Mouse (Mus musculus): ENCODE results near the gene Zfp652. TPM values are rescaled to one million over a fixed set of nuclear protein-coding genes. Genes with fewer than 3 reads are reported as not detected.

Zfp652 gene
- total and polyA plus RNA-seq, 2 experiments from 2014 or later = 12.6 to 25.3 TPM

- Histone ChIP-seq H3K36me3 (ENCODE audit: insufficient read depth, low read length) (no peaks in the 10 kb centered on the region), H3K4me2 (ENCODE audit: low read depth, low read length, poor library complexity, severe bottlenecking) (no peak overlapping the region), H3K9ac (replicated peaks; ENCODE audit: low read length, poor library complexity, severe bottlenecking) (no peak overlapping the region), H3K27me3 (ENCODE audit: insufficient read depth, low read length) (0 out of 2 replicates have a peak, but pooled peaks cover 3% of the 10 kb centered on the region), H3K9me3 (ENCODE audit: low read length) (no peaks in the 10 kb centered on the region), H3K4me1 (ENCODE audit: insufficient read depth, low read length) (peaks cover 4% of the 10 kb centered on the region; the same call in 1 of the 2 replicates), H3K4me3 (ENCODE audit: low read depth, low read length) (no peak overlapping the region), H3K27ac (ENCODE audit: low read depth, low read length) (no peak overlapping the region)
- WGBS = 90% methylated on average over 8 of the region's 8 CpGs
- TF ChIP-seq CTCF (IDR thresholded peaks at IDR 0.05) = no peak
- DNase-seq (ENCODE audit: low spot score) (no peak), ATAC-seq (ENCODE audit: low FRiP score) (no peak)
These were observed 80.6 kb downstream of the Zfp652 start for GRCm38 (mm10) chr11:95792950-95793509.

GRCm38 (mm10) chr11:95794201-95794600 is 81.7 kb downstream of the Zfp652 start:
- Histone ChIP-seq H3K4me2 (ENCODE audit: low read depth, low read length, poor library complexity, severe bottlenecking) (no peak overlapping the region), H3K9me3 (ENCODE audit: low read length) (no peaks in the 10 kb centered on the region), H3K4me3 (ENCODE audit: low read depth, low read length) (no peak overlapping the region), H3K4me1 (ENCODE audit: insufficient read depth, low read length) (peaks cover 4% of the 10 kb centered on the region; the same call in 1 of the 2 replicates), H3K27me3 (ENCODE audit: insufficient read depth, low read length) (0 out of 2 replicates have a peak, but pooled peaks cover 3% of the 10 kb centered on the region), H3K36me3 (ENCODE audit: insufficient read depth, low read length) (no peaks in the 10 kb centered on the region), H3K27ac (ENCODE audit: low read depth, low read length) (no peak overlapping the region), H3K9ac (replicated peaks; ENCODE audit: low read length, poor library complexity, severe bottlenecking) (no peak overlapping the region)
- no peak for DNase-seq (ENCODE audit: low spot score)
- 73% methylated on average over 5 of the region's 5 CpGs for WGBS
- no peak for ATAC-seq (ENCODE audit: low FRiP score)
- no peak for TF ChIP-seq CTCF (IDR thresholded peaks at IDR 0.05)

GRCm38 (mm10) chr11:95795582-95795981 is 83.1 kb downstream of the Zfp652 start:
- DNase-seq (ENCODE audit: low spot score) (no peak), ATAC-seq (ENCODE audit: low FRiP score) (no peak)
- Histone ChIP-seq H3K27ac (ENCODE audit: low read depth, low read length) (no peak overlapping the region), H3K27me3 (ENCODE audit: insufficient read depth, low read length) (0 out of 2 replicates have a peak, but pooled peaks cover 3% of the 10 kb centered on the region), H3K4me2 (ENCODE audit: low read depth, low read length, poor library complexity, severe bottlenecking) (no peak overlapping the region), H3K9me3 (ENCODE audit: low read length) (no peaks in the 10 kb centered on the region), H3K36me3 (ENCODE audit: insufficient read depth, low read length) (no peaks in the 10 kb centered on the region), H3K9ac (replicated peaks; ENCODE audit: low read length, poor library complexity, severe bottlenecking) (no peak overlapping the region), H3K4me3 (ENCODE audit: low read depth, low read length) (no peak overlapping the region), H3K4me1 (ENCODE audit: insufficient read depth, low read length) (peaks cover 4% of the 10 kb centered on the region; the same call in 1 of the 2 replicates)
- 78% methylated on average over 5 of the region's 5 CpGs for WGBS
- no peak for TF ChIP-seq CTCF (IDR thresholded peaks at IDR 0.05)

GRCm38 (mm10) chr11:95805010-95805409 is 92.5 kb downstream of the Zfp652 start:
- no peak overlapping the region for H3K9ac ChIP-seq (replicated peaks; ENCODE audit: low read length, poor library complexity, severe bottlenecking)
- no peak overlapping the region for H3K27ac ChIP-seq (ENCODE audit: low read depth, low read length)
- no peak overlapping the region for H3K4me2 ChIP-seq (ENCODE audit: low read depth, low read length, poor library complexity, severe bottlenecking)
- no peaks in the 10 kb centered on the region for H3K9me3 ChIP-seq (ENCODE audit: low read length)
- DNase-seq (ENCODE audit: low spot score) (no peak), ATAC-seq (ENCODE audit: low FRiP score) (no peak)
- no peak overlapping the region for H3K4me3 ChIP-seq (ENCODE audit: low read depth, low read length)
- no peak for TF ChIP-seq CTCF (IDR thresholded peaks at IDR 0.05)
- no peaks in the 10 kb centered on the region for H3K36me3 ChIP-seq (ENCODE audit: insufficient read depth, low read length)
- no peaks in the 10 kb centered on the region for H3K27me3 ChIP-seq (ENCODE audit: insufficient read depth, low read length)
- 72% methylated on average over 5 of the region's 5 CpGs for WGBS
- H3K4me1 ChIP-seq (ENCODE audit: insufficient read depth, low read length) = no peaks in the 10 kb centered on the region

GRCm38 (mm10) chr11:95805527-95805926 is 93.1 kb downstream of the Zfp652 start:
- DNase-seq (ENCODE audit: low spot score) (no peak), ATAC-seq (ENCODE audit: low FRiP score) (no peak)
- no peak overlapping the region for H3K4me2 ChIP-seq (ENCODE audit: low read depth, low read length, poor library complexity, severe bottlenecking)
- no peaks in the 10 kb centered on the region for H3K36me3 ChIP-seq (ENCODE audit: insufficient read depth, low read length)
- H3K4me1 ChIP-seq (ENCODE audit: insufficient read depth, low read length) = no peaks in the 10 kb centered on the region
- 62% methylated on average over 3 of the region's 3 CpGs for WGBS
- no peaks in the 10 kb centered on the region for H3K9me3 ChIP-seq (ENCODE audit: low read length)
- TF ChIP-seq CTCF (IDR thresholded peaks at IDR 0.05) = no peak
- no peak overlapping the region for H3K4me3 ChIP-seq (ENCODE audit: low read depth, low read length)
- H3K27ac ChIP-seq (ENCODE audit: low read depth, low read length) = no peak overlapping the region
- no peaks in the 10 kb centered on the region for H3K27me3 ChIP-seq (ENCODE audit: insufficient read depth, low read length)
- no peak overlapping the region for H3K9ac ChIP-seq (replicated peaks; ENCODE audit: low read length, poor library complexity, severe bottlenecking)

DNA sequence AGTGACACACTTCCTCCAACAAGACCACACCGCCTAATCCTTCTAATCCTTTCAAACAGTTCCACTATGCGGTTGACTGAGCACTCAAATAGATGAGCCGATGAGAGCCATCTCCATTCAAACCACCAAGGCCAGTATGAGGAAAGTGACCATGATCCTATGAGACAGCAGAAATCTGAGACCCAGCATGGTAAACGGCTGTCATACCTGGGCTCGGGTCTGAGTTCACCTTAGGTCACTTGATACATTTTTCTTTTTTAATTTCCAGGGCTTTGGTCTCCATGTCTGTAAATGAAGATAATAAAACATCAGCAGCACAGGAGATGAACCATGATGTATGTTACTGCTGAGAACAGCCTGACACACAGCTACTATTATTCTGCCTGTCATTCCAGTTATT is 95.4 kb downstream of the Zfp652 start:
- H3K9ac ChIP-seq (replicated peaks; ENCODE audit: low read length, poor library complexity, severe bottlenecking) = no peak overlapping the region
- no peak overlapping the region for H3K4me3 ChIP-seq (ENCODE audit: low read depth, low read length)
- DNase-seq (ENCODE audit: low spot score) = no peak
- H3K4me1 ChIP-seq (ENCODE audit: insufficient read depth, low read length) = no peaks in the 10 kb centered on the region
- H3K9me3 ChIP-seq (ENCODE audit: low read length) = no peaks in the 10 kb centered on the region
- no peak for ATAC-seq (ENCODE audit: low FRiP score)
- H3K27ac ChIP-seq (ENCODE audit: low read depth, low read length) = no peak overlapping the region
- 86% methylated on average over 5 of the region's 5 CpGs for WGBS
- no peak for TF ChIP-seq CTCF (IDR thresholded peaks at IDR 0.05)
- H3K4me2 ChIP-seq (ENCODE audit: low read depth, low read length, poor library complexity, severe bottlenecking) = no peak overlapping the region
- no peaks in the 10 kb centered on the region for H3K36me3 ChIP-seq (ENCODE audit: insufficient read depth, low read length)
- no peaks in the 10 kb centered on the region for H3K27me3 ChIP-seq (ENCODE audit: insufficient read depth, low read length)

Data from midbrain, postnatal 0 days (tissue).